Mouse (Mus musculus) adrenal gland, postnatal 4 days (tissue): ENCODE measurements around the gene Elane. TPM values are rescaled to one million over a fixed set of nuclear protein-coding genes. Genes with fewer than 3 reads are reported as not detected.

Source experiments
- DNase-seq, 2 experiments: peaks; one replicate each; pipeline ENCODE4 v3.0.0; 2021 to 2022; ENCODE audit warnings: low spot score in 2 of 2, mixed read lengths in 2 of 2
- total RNA-seq, 2 experiments: library from RNA; stranded (reverse); gene quantifications; 2 replicates each; pipeline ENCODE4 v1.2.3; 2021

The Elane gene
- total RNA-seq, 2 experiments from 2014 or later: 0.92 to 5.7 TPM

DNA sequence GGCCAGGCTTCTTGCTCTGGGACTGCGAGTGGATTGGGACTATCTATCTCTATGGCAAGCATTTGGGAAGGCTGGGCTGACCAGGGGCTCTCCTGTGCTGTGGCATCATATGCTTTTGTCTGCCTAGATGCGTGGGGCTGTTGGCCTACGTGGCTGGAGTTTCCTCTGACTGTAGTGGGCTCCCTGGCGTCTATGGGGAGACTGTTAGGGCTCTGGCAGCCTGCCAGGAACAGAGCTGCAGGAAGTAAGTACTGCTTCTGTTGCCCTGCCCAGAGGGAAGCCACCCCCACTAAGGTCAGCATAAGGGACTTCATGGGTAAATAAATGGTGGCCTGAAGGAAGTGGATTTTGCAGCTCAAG lies 28.6 kb upstream of the Elane start:
- no peak for DNase-seq

DNA sequence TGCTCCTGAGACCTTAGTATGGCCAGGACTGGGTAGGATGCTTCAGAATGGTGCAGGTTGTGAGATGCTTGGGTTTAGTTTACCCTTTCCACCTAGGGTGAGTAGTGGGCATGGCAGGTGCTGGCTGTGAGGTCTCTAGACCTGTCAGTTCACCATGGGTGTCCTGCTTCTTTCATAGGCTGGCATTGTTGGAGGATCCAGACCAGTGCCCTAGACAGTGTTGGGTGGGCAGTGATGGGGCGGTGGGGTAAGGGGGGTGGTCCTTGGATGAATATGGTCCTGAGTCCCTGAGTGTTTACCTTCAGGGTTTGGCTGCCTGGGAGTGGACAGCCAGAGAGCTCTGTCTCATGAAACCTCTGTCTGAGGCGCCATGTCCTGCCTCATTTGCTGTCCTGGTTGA lies 28.2 kb upstream of the Elane start:
- no peak for DNase-seq

DNA sequence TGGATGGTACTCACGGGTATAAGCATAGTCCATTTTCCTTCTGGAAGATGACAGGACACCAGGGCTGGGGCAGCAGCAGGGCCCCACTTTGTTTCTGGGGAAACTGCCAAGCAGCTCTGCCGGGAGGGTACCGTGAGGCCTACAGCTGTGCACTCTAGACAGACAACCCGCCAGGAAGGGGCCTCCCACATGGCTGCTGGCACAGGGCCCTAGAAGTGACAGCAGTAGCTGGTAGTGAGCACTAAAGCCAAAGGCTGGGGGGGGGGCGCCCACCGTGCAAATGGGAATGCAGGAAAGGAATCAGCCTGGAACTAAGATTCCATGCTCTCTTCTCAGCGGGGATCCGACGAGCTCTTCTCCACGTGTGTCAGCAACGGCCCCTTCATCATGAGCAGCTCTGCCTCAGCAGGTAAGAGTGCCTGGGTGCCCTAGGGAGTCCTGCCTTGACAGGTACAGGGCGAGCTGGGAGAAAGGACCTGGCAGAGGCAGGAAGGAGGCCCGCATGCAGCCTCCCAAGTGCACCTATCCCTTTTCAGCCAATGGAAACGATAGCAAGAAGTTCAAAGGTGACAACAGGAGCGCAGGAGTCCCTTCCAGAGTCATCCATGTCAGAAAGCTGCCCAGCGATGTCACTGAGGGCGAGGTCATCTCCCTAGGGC lies 27.5 kb upstream of the Elane start:
- DNase-seq: no peak

- DNase-seq: no peak
Observed at GRCm38 (mm10) chr10:79859116-79859515, 26.9 kb upstream of the Elane start.

- DNase-seq: no peak
Observed at GRCm38 (mm10) chr10:79860079-79860911, 25.8 kb upstream of the Elane start.

DNA sequence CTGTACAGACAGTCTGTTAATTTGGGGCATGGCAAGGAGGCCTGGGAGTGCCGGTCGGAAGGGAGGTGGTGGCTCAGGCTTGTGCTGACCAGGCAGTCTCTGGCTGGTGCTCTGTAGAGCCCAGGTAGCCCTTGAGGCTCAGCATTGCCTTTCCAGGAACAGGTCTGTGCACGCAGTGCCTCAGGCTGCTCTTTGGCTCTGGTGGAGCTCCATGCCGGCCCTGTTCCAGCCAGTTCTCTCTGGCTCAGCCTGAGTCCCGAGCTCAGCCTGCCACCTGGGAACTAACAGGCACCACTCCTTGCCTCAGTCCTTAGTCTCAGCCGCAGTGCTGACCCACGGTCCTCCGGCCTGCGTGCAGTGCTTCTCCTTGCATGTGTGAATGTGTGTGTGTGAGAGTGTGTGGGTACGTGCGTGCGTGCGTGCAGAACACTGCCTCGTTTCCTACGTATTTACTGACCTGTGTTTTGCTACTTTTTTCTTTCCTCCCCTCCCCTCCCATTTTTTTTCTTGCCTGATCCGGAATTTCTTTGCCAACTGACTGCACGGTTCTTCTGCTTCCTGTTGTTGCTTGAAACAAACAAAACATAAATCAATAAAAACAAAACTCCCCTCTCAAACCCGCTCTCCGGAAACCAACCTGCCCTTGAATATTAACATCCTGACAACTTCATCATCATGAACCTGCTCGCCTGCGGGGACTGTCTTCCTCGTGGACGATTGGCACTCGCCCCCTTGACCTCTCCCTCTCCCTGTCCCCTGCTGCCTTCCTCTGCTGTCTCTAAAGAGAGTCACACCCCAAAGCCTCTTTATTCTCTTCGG lies 24.6 kb upstream of the Elane start:
- no peak for DNase-seq

GRCm38 (mm10) chr10:79862049-79862788 lies 23.8 kb upstream of the Elane start:
- DNase-seq: no peak

DNA sequence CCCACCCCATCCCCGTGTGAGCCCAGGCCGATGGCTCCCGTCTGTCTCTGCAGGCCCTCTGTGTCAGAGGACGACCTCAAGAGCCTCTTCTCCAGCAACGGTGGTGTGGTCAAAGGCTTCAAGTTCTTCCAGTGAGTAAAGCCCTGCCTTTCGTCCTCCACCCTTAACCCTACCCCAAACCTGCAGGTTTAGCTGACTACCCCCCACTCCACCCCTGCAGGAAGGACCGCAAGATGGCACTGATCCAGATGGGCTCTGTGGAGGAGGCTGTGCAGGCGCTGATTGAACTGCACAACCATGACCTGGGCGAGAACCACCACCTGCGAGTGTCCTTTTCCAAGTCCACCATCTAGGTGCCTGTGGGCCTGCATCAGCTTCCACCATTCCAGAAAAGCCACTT lies 23.1 kb upstream of the Elane start:
- no peak for DNase-seq

- no peak for DNase-seq
Observed at GRCm38 (mm10) chr10:79864351-79865188, 21.5 kb upstream of the Elane start.

DNA sequence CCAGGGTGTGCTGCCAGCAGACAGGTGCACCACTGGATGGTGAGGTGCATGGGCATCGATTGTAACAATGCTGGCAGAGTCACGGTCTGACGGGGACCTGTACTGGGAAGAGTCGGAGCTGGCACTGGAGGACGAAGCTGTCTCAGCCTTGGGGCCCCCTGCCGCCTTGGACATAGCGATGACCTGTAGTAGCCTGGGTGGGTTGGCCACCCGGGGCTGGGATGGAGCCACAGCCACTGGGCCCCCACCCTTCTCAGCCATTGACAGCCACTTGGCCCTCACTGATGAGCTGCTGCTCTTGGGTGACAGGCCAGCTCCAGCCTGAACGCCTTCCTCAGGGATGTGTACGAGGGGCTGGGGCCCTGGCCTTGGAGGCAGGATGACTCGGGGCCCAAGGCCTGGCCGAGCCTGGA lies 20.9 kb upstream of the Elane start:
- DNase-seq: no peak

GRCm38 (mm10) chr10:79865801-79866295 lies 20.2 kb upstream of the Elane start:
- DNase-seq: no peak

GRCm38 (mm10) chr10:79866601-79867000 lies 19.4 kb upstream of the Elane start:
- no peak for DNase-seq

DNA sequence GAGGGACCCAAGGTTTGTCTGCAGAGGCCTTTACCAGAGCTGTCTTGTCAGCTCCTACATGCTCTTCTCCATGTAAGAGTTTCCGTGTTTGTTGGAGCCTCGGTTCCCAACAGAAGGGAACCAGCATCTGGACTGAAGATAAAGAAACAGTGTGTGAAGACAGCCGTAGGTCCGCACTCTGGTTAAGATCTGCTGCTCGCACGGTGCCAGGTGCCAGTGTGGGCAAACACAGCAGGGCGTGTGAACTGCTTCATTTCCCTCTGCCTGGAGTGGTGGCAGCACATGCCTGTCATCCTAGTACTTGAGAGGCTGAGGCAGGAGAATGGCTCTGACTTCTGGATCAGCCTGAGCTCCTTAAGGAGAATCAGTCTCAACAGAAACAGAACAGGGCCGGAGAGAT lies 14.2 kb upstream of the Elane start:
- DNase-seq: no peak

GRCm38 (mm10) chr10:79872862-79873261 lies 13.2 kb upstream of the Elane start:
- DNase-seq: no peak

- no peak for DNase-seq
Observed at GRCm38 (mm10) chr10:79873313-79873712, 12.7 kb upstream of the Elane start.

DNA sequence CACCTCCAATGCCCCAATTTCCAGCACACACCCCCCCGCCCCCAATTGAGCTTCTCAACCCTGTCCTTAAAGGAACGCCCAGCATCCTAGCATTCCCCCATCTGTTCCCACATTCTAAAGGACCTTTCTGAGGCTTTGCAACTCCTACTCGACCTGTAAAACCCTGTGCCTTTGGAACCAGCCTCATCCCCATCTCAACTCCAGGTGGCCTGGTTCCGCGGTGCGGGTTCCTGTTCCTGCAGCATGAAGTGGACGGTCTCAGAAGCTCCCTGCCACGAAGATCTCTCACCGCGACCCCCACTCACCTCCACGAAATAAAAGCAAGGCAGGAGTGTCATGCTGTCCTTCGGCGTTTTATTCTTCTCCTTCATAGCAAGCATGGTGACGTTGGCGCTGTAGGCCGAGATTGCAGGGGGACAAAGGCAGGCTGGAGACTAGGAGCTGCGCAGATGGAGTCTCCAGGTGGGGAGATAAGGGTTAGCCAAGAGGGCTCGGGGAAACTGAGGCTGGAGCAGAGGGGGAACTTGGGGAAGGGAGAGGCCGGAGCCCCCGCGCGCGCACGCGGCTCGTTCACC lies 12.2 kb upstream of the Elane start:
- DNase-seq: no peak

DNA sequence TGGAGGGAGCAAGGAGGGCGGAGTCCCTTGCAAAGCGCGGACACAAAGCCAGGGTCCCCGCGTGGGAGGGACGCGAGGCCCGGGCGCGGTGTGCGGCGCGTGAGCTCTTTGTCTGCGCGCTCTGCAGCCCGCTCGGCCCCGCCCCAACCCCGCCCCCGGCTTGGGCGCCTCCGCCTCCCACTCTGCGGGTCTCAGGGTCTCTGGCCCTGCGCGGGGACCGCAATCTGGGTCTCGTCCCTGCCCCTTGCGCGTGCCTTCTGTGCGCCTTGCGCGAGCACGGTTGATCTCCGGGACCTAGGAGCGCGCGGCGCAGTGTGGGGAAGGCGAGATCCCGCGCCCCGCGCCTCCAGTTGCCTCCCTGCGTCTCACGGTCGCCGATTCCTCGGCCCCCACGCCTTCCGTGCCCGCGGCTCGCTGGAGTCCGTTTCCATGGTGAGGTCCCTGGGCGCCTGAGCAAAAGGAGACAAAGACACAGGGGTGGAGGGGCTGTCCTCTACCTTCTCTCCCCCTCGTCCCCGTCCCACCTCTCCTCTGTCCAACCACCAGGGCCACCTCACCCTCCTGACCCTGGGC lies 11.7 kb upstream of the Elane start, which contains the start of the genes Prtn3 and Plppr3:
Gene Prtn3 (plus strand): TSS at position 187 of the 573 bp plus-strand sequence.
Gene Plppr3 (minus strand): TSS at position 345 of the 573 bp plus-strand sequence.
- no peak for DNase-seq

DNA sequence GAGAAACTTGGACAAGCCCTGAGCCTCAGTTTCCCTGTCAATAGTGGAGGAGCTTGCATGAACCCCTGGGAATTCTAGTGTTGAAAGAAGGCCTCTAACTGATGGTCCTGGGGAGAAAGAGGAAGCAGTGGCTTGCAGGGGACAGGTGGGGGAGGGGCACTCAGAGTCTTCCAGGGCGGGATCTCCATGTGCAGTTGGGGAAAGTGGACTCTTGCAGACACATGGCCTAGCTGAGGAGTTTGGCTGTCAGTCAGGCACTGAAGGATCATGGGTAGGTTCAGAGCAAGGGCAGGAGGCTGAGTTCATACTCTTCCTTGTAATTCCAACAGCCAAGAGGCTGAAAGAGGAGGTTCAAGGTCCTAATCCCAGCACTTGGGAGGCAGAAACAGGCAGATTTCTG lies 8.9 kb upstream of the Elane start:
- no peak for DNase-seq

DNA sequence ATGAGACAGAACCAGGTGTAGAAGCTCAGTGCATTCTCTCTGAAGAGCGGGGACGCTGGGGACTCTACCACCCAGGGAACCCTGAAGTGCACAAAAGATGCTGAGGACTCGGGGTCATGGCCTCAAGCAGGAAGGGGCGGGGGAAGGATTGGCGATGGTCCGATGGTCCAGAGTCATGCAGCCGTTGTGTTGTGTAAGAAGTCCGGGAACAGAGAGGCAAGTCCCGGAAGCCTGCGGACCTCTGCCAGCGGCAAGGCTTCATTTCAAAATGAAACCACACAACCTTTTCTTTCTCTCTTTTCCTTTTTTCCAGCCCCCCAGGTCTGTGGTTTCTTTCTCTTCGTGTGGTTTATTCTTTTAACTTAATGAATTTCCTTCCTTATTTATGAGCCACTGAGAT lies 8.3 kb upstream of the Elane start:
- DNase-seq: no peak
